Mouse (Mus musculus) natural killer cell, adult 2 months (primary cell): Measurements from ENCODE around the gene Csf2rb.
"Not testable (repeated sequence)": the region's sequence is repeated elsewhere in the genome, so short reads cannot be mapped to it uniquely, and the experiment has no call there.

Experiments
- DNase-seq, 2 experiments: peaks; one replicate each; pipeline ENCODE4 v3.0.0; 2022; ENCODE audit warnings: low spot score in 2 of 2

The Csf2rb gene

DNA sequence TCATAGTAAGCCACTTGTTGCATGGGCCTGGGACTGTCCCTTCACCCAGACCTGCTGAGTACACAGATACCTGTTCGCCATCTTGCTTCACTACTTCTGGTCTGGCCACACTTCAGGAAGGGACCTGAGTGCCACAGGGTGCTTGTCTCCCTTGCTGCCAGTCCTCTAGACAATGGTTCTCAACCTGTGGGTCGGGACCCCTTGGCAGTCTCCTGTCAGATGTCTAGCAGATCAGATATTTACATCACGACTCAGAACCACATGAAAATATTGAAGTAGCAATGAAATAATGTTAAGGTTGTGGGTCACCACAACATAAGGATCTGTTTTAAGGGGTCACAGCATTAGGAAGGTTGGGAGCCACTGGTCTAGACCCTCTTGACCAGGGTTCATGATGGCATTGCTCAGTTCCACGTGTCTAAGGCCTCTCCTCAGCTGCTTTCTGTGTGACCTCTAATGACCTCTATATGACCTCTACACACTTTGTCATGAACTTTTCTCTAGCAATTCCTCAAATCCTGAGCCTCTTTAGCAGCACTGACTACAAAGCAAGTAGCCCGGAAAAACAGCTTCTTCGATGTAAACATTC lies 2.3 kb downstream of the Csf2rb start:
- DNase-seq, result not testable (repeated sequence)

DNA sequence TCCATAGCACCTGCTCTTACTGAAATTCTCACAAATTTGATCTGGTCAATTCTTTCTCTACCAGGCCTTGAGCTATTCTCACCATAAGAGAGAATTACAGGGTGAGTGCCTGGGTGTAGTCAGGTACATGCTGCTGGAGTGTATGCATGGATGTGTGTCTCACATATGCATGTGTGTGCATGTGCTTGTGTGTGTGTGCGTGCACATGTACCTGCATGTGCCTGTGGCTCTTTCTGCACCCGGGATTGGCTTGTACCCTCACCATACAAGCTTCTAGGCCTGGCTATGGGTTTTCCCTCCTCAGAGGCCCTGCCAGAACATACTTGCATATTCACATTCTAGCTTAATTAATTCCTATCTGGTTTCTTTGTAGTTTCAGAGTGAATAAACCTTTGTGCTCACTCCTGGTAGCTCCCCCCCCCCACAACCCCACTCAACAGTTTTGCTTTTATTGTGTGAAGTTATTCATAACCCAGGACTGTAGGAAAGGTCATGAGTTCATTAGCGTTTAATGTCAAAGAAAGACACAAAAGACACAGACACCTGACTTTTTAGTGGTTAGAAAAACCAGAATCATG lies 3.1 kb downstream of the Csf2rb start:
- DNase-seq, result no peak

DNA sequence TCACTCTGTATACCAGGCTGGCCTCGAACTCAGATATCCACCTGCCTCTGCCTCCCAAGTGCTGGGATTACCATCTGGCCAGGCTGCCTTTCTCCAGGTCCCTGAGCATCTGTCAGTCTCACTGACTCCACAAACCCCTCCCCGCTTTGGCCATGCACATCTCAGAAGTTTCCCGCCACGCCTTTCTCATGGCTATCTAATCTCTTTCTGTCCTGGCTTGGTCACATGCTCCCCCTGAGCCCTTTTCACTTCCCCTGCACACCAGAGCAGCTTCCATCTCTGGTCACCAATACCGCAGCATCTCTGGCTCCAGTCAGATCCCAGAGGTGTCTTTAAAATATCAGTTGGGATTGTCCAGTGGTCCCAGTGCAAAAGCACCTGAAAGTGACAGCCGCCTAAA lies 4.4 kb downstream of the Csf2rb start:
- not testable (repeated sequence) for DNase-seq

DNA sequence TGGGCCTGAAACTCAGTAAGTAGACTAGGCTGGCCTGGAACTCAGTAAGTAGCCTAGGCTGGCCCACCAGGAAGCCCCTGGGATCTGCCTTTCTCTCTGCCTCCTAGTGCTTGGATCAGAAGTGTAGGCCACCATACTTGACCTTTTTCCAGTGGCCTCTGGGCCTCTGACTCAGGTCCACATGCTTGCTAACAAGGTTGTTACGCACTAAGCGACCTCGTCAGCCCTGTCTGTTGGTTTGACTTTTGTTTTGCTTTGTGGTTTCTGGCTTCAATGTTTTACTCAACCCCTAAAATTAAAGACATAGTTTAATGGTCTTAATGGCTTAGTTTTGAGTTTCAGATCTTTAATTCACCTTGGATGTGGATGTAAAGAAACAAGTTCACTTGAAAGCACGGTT lies 5.2 kb downstream of the Csf2rb start:
- no peak for DNase-seq

DNA sequence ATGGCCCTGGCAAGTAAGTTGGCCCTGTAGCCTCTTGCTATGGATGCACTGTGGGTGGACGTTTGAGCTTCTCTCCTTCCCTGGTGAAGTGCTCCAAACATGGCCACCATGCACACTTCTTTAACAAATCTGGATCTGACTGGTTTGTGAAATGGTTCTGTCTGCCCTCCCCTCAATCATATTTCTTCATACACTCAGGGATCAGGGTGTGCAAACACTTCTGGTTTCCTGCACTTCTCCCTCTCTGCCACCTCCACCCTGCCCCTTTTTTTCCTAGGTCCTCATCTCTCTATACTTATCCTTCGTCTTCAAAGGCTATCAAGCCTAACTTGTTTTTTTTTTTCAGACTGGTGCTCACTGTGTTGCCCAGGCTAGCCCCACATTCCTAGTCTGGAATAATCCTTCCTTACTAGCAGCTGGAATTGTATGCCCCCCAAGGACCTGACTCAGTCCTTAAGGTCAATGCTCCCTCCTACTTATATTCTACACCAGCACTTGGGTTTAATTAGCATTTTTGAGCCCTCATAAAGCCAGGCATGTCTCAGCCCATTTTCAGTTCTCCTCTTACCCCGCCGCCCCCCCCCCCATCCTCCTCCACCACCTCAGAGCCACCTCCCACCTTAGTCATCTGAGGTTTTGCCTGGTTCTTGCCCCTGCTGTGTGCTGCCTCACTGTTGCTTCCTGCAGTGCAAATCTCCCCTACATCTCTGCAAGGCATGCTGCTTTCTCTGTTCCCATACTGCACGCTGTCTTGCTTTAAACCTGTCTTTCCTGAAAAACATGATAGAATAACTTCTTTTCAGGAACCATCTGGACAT lies 6.2 kb downstream of the Csf2rb start:
- DNase-seq, result no peak

DNA sequence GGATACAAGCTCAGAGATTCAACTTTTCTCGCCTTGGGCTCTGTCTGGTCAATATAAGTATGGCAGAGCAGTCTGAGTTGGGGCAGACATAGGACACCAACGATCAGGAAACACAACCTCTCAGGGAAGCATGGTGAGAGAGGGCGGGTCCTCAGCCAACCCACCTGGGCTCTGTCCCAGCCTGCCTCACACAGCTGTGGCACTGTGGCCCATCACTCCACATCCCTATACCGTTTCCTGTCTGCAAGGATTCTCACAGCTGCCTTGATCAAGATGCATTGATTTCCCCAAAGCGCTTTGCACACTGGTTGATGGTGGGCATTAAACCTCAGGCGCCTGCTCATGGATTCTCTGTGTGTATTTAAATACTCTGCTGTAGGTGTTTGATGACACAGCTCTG lies 7.4 kb downstream of the Csf2rb start:
- DNase-seq, result no peak

DNA sequence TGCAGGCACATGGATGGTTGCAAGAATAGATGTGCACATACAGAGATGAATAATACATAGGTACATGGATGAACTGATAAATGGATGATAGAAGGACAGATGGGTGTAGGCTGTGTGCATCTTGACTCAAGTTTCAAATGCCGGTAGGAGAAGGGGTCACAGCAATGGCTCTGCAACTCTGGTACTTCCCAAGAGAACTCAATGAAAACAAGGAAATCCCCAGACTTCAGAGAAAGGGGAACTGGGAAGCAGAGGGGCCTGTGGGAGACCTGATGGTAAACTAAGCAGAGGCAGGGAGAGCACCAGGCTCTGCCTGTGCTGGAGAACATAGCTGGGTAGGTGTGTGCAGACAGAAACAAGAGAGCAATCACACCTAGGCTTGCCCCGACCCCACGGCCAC lies 8.8 kb downstream of the Csf2rb start:
- no peak for DNase-seq

DNA sequence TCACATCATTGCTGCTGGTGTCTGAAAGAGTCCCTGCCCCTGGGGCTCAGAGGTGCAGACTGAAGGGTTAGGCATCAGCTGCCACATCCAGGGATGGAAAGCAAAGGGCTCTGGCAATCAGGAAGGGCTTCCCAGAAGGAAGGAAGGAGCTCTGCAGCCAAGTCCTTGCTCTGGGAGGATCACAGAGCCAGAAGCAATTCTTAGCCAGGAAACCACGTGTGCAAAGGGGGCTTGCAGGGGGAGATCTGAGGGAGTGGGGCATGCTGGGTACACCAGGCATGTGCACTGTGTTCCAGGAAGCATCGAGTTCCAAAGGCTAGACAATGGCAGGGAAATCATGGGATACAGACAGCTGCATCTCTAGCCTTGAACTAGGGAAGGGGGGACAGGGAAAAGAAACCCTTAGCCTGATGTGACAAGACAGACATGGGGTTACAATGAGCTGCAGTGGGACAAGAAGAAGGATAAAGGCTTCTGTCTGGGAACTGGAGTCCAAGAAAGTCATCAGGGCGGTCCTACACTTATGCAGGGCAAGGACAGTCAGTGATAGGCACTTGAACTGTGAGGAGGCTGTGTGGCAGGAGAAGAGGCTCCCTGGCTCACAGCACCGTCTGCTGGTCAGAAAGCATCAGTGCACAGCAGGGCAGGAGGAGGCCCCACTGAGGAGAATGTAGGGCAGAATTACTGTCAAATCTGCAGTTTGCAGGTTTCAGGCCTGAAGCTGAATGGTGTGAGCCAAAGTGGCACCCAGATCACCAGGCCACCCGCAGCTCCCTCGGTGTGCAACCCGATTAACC lies 14.3 kb downstream of the Csf2rb start:
- peak in 1 of 2 experiments; percentile 43 for DNase-seq

DNA sequence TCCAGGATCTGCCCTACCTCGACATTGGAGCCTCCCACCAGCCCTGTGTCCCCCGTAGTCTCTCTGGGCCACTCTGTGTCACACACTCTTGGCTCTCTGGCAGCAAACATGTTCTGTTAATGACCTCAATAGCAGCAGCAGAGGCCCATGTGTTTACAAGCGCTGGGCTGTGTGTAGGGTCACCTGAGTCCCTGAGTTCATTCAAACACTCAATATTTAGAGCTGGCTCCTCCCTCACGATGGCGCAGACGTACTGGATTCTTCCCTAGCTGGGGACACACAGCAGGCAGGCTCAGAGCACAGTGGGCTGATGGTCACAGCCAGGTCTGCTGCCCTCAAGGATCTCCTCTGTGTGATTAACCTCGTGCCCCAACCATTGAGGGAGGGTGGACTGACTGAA lies 15.4 kb downstream of the Csf2rb start:
- DNase-seq, result not testable (repeated sequence)

DNA sequence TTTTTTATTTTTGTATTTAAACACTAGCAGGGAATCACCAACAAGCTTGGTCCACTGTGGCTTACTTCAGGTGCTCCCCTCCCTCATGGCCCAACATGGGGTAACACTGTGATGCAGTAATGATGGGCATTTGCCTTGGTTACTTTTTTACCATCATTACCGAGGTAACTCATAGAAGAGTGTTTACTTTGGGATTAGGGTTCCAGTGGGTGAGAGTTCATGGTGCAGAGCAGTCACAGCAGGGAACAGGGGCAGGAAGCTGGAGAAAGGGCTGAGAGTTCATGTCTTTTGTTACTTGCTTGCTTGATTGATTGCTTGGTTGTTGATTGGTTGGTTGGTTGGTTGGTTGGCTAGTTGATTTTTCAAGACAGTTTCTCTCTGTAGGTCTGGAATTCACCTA lies 18.1 kb downstream of the Csf2rb start:
- no peak for DNase-seq

DNA sequence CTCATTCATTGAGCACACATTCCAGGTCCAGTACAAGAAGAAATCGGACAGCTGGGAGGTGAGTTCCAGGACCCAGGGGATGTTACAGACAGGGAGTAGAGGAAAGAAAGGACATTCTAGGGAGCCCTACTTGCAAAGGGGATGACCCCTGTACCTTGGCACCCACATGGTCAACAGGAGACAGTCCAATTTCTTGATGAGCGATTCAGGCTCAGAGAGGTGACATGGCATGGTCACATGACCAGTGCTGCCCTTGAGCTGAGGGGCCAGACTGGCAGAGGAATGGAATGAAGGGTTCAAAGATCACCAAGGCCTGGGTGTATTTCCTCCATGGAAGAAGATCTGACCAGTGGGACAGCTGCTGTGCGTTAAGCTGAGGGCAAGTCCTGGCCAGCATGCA lies 19.0 kb downstream of the Csf2rb start:
- no peak for DNase-seq

DNA sequence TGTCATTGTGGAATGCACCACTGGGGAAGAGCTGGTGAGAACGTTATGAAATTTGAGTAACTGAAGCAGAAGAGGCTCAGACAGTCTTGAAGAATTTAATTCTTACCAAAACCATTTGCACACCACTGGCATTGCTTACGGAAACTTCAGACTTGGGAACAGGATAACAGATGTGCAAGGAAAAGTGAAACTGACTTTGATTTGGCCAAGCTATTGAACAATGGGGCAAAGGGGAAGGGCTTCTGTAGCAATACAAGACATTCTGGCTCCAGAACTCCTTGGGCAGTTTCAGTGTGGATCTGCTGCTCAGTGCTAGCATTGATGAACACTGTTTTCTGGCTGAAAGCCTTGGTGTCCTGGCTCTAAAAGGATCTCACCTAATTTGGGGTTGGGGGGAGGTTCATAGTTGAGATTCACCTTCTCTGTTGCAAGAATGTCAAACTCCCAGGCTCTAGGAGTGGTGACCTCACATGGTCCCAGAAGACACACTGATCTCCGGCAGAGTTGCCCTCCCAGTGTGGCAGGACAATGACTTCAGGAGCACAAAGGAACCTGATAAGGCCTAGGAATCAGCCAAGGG lies 26.1 kb downstream of the Csf2rb start:
- no peak for DNase-seq

DNA sequence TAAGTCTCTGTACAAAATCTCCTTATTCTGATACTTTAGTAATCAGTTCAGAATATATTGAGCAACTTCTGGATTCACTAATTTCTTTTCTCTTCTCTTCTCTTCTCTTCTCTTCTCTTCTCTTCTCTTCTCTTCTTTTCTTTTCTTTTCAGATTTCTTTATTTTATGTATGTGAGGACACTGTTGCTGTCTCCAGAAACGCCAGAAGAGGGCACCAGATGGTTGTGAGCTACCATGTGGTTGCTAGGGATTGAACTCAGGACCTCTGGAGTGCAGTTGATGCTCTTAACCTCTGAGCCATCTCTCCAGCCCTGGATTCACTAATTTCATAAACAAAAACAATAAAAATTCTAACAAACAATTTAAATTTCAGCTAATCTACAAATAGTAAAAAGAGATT lies 29.4 kb downstream of the Csf2rb start:
- peak in 1 of 2 experiments; percentile 22 for DNase-seq

DNA sequence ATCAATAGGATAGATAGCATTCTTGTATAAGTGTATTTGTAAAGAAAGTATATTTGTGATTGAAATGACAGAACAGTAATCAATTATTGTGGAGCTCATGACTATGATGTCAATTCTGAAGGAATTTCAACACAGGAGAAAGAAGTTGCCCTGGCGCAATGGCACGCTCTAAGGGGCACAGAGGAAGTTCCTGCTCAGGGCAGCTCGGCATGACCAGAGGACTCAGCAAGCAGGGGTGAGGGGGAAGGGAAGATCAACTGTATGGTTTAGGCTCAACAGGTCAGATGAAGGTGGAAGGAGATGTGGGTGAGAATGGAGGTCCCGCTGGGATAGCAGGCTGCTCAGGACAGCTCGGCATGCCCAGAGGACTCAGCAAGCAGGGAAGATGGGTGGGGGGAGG lies 30.0 kb downstream of the Csf2rb start:
- DNase-seq, result no peak

DNA sequence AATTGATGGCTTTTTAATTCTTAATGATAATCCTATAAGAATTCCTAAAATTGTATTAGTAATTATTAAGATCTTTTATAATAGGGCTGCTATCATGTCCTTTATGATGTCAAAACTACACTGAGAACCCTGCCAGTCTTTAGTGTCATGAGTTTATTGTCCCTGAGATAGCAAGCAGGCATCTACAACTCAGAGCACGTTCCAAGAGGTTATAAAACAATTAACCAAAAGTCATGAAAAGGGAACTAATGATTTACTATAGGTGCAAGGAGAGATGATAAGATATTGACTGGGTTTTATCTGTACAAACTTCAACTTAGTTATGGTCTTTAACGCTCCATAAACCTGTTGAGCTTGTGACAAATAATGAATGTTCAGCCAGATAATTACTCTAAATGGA lies 40.4 kb downstream of the Csf2rb start:
- no peak for DNase-seq

DNA sequence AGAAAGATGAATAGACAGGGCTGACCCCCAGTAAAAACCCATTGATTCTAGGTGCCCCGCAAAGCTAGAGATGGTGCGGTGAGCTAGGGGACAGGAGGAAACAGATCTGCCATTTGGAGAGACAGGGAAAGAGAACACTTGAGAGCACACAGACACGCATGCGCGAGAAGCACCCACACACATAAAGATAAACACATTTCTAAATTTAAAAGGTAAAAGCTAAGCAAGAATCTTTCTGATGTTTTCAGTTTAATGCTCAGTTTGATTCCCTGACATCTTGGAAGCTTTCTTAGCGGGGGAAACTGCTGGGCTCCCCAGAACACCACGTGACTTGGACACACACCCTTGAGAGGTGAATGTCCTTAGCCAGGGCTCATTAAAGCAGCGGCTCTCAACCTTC lies 41.3 kb downstream of the Csf2rb start:
- DNase-seq, result no peak

DNA sequence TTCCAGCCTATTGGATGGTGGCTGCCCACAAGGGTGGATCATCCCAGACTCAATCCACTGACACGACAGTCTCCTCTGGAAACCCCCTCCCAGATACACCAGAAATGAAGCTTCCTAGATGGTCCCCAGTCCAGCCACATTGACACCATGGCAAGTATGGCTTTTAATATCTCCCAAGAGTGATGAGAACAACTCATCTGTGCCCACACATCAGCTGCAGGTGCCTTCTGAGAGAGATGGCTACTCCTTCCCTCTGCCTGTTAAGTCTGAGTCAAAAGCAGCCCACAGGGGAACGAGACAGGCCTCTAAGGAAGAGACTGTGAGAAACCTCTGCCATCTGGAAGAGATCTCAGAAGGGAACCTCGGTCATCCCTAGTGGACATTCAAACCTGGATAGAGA lies 42.3 kb downstream of the Csf2rb start:
- no peak for DNase-seq

DNA sequence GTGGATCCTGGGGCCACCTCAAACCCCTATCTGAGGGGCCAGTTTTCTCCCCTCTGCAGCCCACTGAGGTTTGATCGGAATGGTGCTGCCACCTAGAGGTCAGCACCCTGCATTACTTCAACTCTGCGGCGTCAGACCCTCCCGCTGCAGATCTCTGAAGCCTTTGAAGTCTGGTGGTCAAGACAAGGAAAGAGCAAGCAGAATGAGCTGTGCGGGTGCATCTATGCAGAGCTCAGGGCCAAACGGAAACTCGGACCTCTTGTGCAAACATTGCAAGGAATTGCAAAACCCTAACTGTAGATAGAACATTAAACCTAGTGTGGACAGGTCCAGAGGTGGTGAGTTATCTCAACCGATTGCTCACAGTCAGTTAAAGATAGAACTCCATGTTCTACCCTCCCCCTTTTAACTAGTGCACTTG lies 43.4 kb downstream of the Csf2rb start:
- peak; percentile 47 to 48 for DNase-seq

DNA sequence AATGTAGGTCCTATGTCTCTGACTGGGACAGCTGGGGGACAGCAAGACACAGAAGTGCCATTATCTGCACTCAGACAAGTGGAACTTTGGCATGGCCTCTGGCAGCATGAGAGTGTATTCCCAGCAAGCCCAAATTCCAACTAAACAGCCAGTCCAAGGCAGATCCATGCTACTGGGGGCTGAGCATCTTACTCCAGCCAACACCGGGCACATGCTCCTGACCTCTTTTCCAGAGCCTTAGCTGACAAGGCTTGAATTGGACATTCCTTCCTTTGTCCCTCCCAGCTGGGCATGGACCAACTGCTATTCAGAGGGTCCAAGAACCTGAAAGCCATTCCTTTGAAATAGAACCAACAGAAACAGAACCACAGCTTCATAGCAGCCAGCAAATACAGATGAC lies 44.1 kb downstream of the Csf2rb start:
- no peak for DNase-seq

DNA sequence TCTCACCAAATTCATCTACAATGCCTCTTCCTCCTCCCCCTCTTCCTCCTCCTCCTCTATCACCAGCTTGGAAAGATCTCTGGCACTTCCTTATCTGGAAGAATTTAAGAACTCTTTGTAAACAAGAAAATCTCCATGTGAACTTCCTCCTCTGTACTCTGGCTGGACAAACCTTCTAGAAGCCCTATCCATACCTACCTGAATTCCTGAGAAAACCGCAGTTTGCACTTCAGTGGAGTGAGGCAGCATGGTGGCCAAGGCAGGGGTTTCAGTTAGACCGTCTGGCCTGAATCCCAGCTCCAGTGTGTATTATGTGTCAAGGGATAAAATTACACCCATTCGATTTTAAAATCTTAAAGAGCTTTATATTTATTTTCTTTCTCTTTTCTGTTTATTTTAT lies 47.2 kb downstream of the Csf2rb start:
- DNase-seq, result no peak

DNA sequence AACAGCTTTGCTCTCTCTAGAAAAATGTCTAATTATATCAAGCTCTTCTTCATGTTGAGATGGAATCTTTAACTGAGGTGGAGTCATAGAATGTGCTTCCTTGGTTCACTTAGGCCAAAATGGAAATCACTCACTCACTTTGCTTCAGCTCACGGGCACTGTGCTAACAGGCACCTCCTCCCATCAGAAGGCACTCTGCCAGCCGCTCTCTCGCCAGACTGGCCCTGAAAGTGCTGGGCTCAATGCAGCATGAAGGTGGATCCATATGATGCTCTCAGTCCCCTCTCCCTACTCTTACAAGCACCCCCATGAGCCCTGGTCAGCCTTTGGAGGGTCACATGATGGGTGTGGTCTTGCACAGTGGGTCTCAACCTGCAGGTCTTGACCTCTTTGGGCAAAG lies 48.7 kb downstream of the Csf2rb start:
- DNase-seq, result no peak

DNA sequence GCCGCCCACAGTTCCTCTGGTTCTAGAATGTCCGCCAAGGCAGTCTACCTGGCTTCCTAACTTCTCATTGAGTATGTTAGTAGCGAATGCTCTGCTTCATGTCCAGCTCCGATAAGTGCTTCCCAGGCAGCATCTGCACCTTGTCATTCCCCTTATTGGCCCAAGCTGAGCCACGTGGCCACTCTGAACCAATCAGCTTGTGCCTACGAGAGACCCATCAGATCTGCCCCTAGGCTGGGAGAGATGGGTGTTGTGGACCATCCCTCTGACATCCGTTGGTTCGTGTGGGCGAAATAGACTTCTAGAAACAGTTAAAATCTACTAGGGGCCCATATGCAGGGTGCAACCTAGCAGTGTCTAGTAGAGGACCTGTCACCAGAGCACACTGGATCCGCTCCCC lies 52.3 kb downstream of the Csf2rb start:
- no peak for DNase-seq
